Mouse (Mus musculus): Measurements from ENCODE around the gene H2al1n.
"Not testable (repeated sequence)": the region's sequence is repeated elsewhere in the genome, so short reads cannot be mapped to it uniquely, and the experiment has no call there.

The H2al1n gene

DNA sequence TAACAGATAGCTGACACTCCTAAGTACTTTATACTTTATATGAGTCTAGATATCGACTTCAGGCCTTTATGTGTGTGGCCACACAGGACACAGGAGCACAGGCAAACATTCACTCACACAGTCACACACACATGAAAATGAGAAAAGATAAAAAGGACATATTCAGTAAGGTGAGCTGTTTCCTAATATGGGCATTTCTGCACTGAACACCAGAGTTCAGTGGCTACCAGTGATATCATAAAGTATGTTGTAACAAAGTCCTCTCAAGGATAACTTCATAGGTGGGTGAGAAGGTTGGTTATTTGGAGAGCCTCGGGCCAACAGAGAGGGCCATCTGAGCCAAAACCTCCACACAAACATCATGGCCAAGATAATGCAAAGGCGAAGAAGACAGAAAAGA lies at the start of gene H2al1n:
Gene H2al1n (plus strand): TSS at position 301 of the 400 bp plus-strand sequence.
- DNase-seq (ENCODE audit: low spot score): not testable (repeated sequence)

DNA sequence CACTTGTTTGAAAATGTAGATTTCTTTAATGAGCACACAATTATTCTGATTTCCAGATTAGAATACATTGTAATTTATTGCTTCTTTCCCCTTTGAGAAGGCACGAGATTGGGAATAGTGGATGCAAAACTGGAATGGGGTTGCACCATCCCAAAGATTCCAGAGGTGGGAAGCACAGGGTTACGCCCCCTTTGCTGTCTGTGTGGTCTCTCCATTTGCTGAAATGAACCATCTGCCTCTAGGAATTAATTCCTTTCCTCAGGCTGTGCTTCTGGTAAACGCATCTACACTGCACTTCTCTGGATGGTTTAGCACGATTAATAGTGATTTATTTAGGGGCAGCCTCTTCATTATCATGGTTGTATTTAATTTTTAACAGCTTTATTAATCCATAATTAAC lies 11.7 kb upstream of the H2al1n start:
- no peak for DNase-seq (ENCODE audit: low spot score)

DNA sequence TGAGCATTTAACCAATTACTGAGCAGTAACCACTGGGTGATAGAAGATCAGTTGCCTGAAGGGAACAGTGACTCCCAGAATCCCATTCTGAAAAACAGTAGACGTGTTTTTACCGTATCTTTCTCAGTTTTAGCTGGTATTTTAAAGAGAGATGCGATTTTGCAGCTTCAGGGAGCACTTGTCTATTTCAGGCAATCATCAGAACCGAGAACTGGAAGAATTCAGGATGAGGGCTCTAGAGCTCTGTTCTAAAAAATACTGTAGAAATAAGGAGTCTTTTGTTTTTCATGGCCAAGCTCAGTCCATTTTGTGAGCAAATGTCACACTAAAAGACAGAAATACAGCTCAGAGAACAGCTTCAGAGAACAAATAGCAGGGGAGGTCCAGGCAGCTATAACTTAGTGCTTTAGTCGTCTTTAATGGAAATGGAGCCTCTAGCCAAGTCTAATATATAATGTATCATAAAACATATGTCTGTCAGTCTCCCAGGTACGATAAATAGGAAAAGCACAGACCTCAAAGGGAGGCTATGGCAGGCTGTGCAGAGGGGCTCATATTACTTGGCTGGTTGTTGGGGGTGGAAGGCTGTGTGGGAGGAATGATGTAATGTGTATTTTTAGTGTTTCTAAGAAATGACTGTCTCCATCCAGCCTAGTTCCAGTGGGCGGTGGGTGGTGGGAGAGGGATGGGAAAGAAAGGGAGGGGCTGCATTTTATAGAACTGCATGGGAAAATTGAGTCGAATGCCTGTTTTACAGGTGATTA lies 4.7 kb upstream of the H2al1n start:
- DNase-seq (ENCODE audit: low spot score): no peak

DNA sequence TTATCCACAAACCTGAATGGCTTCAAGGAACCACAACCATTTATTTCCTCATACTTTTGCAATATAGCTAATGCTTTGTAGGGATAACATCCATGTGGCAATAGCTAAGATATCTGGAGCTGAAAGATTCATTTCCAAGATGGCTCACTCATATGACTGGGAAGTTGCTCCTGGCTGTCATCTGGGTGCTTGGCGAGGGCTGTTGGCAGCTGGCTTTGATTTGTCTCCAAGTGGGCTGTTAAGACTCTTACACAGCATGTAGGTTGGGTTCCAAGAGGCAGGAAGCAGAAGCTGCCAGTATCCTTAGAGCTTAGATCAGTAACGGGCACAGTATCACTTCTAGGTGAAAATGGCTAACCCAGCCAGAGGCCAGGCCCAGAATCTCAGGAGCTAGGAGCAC lies 18.3 kb downstream of the H2al1n start:
- DNase-seq (ENCODE audit: low spot score): no peak

DNA sequence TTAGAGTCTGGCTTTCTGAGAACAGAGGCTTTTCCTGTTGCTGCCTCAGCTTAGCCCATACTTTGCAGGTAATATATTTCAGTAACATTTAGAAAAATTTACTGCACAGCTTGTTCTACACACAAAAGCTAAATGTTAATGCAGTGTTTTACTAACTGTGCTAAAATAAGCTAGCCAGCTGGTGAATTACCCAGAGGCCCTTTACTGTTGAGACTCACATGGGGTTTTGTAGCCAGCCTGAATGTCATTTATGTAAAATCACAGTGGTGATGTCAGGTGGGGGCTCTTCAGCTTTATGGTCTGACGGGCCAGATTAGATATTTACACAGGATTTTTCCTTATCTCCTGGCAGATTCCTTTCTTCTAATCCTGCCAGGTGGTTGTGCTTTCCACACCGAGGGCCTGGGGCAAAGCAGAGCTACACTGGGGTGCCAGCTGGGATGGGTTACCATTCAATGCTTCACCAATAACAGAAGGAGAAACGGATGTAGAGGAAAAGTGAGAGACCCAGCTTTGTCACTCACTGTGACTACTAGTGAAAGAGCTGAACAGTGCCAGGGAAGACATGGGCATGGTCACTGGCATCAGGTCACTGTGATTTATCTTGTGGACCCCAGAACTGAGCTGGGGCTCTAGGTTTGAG lies 48.8 kb downstream of the H2al1n start:
- DNase-seq (ENCODE audit: low spot score): no peak
